ENCODE assay signal across 22 mouse cellular contexts in genomic region chr1:34051251-34051650, GRCm38 (mm10).
A peak's percentile ranks its signal among the peaks of the same experiment; 100 is the strongest.
DNase-seq lines count a peak whose midpoint lies in the region; ATAC-seq and TF ChIP-seq lines count a peak whose summit lies in the region.
"Had no signal": no experiment of that assay in that cellular context is flagged by ENCODE, and none has a peak within 500 bp of the region (broad histone marks: within the 10 kb centered on the region; RNA-seq: fewer than 3 reads in every experiment).

No protein-coding gene starts in this region.

- H3K4me3 ChIP-seq in forebrain, embryonic 15.5 days, result no peak overlapping the region
- no peak overlapping the region for H3K4me3 ChIP-seq in forebrain, embryonic 12.5 days (replicated peaks)
- H3K4me3 ChIP-seq in kidney, embryonic 14.5 days (ENCODE audit: low read length), result no peak overlapping the region
- no peak overlapping the region for H3K4me3 ChIP-seq in midbrain, embryonic 13.5 days (replicated peaks)
- no peak overlapping the region for H3K4me3 ChIP-seq in midbrain, embryonic 14.5 days (replicated peaks; ENCODE audit: low read depth, low read length)
- no peak overlapping the region for H3K4me3 ChIP-seq in forebrain, postnatal 0 days (ENCODE audit: low read depth, low read length)
- H3K4me3 ChIP-seq: embryonic facial prominence, embryonic 15.5 days; heart, embryonic 10.5 days; limb, embryonic 12.5 days; liver, embryonic 15.5 days; midbrain, embryonic 12.5 days; stomach, embryonic 15.5 days had no signal

- no peaks in the 10 kb centered on the region for H3K9me3 ChIP-seq in forebrain, embryonic 15.5 days
- no peaks in the 10 kb centered on the region for H3K9me3 ChIP-seq in forebrain, embryonic 12.5 days
- no peaks in the 10 kb centered on the region for H3K9me3 ChIP-seq in kidney, embryonic 14.5 days (ENCODE audit: control insufficient read depth, low read length)
- no peaks in the 10 kb centered on the region for H3K9me3 ChIP-seq in midbrain, embryonic 13.5 days
- H3K9me3 ChIP-seq in midbrain, embryonic 14.5 days (ENCODE audit: control insufficient read depth, low read length), result no peaks in the 10 kb centered on the region
- no peaks in the 10 kb centered on the region for H3K9me3 ChIP-seq in forebrain, postnatal 0 days (ENCODE audit: low read length)
- H3K9me3 ChIP-seq: embryonic facial prominence, embryonic 15.5 days; heart, embryonic 10.5 days; limb, embryonic 12.5 days; liver, embryonic 15.5 days; midbrain, embryonic 12.5 days; stomach, embryonic 15.5 days had no signal

- peaks cover 20% of the 10 kb centered on the region for H3K4me1 ChIP-seq in forebrain, embryonic 15.5 days
- H3K4me1 ChIP-seq in forebrain, embryonic 12.5 days, result peaks cover 15% of the 10 kb centered on the region
- peaks cover 6% of the 10 kb centered on the region; the same call in 1 of the 2 replicates for H3K4me1 ChIP-seq in kidney, embryonic 14.5 days (ENCODE audit: control insufficient read depth, insufficient read depth, low read length)
- H3K4me1 ChIP-seq in midbrain, embryonic 13.5 days (replicated peaks), result peaks cover 28% of the 10 kb centered on the region
- H3K4me1 ChIP-seq in midbrain, embryonic 14.5 days (ENCODE audit: control insufficient read depth, insufficient read depth, low read length), result 0 out of 2 replicates have a peak, but pooled peaks cover 6% of the 10 kb centered on the region
- no peaks in the 10 kb centered on the region for H3K4me1 ChIP-seq in forebrain, postnatal 0 days (ENCODE audit: insufficient read depth)
- H3K4me1 ChIP-seq: embryonic facial prominence, embryonic 15.5 days; stomach, embryonic 15.5 days had no signal

- no peaks in the 10 kb centered on the region for H3K27me3 ChIP-seq in forebrain, embryonic 15.5 days
- H3K27me3 ChIP-seq in forebrain, embryonic 12.5 days, result no peaks in the 10 kb centered on the region
- H3K27me3 ChIP-seq in kidney, embryonic 14.5 days (ENCODE audit: control insufficient read depth, insufficient read depth, low read length), result no peaks in the 10 kb centered on the region
- H3K27me3 ChIP-seq in midbrain, embryonic 13.5 days, result no peaks in the 10 kb centered on the region
- no peaks in the 10 kb centered on the region for H3K27me3 ChIP-seq in midbrain, embryonic 14.5 days (ENCODE audit: control insufficient read depth, insufficient read depth, low read length)
- no peaks in the 10 kb centered on the region for H3K27me3 ChIP-seq in forebrain, postnatal 0 days (ENCODE audit: insufficient read depth, low read length)
- H3K27me3 ChIP-seq: embryonic facial prominence, embryonic 15.5 days; limb, embryonic 12.5 days; liver, embryonic 15.5 days; midbrain, embryonic 12.5 days; Patski; stomach, embryonic 15.5 days had no signal

- H3K9ac ChIP-seq in forebrain, embryonic 15.5 days (replicated peaks), result no peak overlapping the region
- no peak overlapping the region for H3K9ac ChIP-seq in forebrain, embryonic 12.5 days
- H3K9ac ChIP-seq in kidney, embryonic 14.5 days (ENCODE audit: low read depth, low read length), result no peak overlapping the region
- H3K9ac ChIP-seq in midbrain, embryonic 13.5 days (replicated peaks), result no peak overlapping the region
- H3K9ac ChIP-seq in midbrain, embryonic 14.5 days (replicated peaks; ENCODE audit: low read length), result no peak overlapping the region
- no peak overlapping the region for H3K9ac ChIP-seq in forebrain, postnatal 0 days
- H3K9ac ChIP-seq: embryonic facial prominence, embryonic 15.5 days; limb, embryonic 12.5 days; liver, embryonic 15.5 days; midbrain, embryonic 12.5 days; stomach, embryonic 15.5 days had no signal

- TF ChIP-seq CTCF in forebrain, postnatal 0 days (IDR thresholded peaks at IDR 0.05; ENCODE audit: low read depth), result no peak

- no peak overlapping the region for H3K27ac ChIP-seq in forebrain, embryonic 15.5 days (replicated peaks)
- H3K27ac ChIP-seq in forebrain, embryonic 12.5 days, result no peak overlapping the region
- H3K27ac ChIP-seq in kidney, embryonic 14.5 days (ENCODE audit: low read depth, low read length), result no peak overlapping the region
- no peak overlapping the region for H3K27ac ChIP-seq in midbrain, embryonic 13.5 days
- H3K27ac ChIP-seq in midbrain, embryonic 14.5 days (replicated peaks; ENCODE audit: low read depth, low read length), result no peak overlapping the region
- H3K27ac ChIP-seq in forebrain, postnatal 0 days (ENCODE audit: low read depth, low read length), result no peak overlapping the region
- H3K27ac ChIP-seq: embryonic facial prominence, embryonic 15.5 days; liver, embryonic 15.5 days; midbrain, embryonic 12.5 days; stomach, embryonic 15.5 days had no signal

- no peak overlapping the region for H3K4me2 ChIP-seq in forebrain, embryonic 15.5 days (replicated peaks)
- no peak overlapping the region for H3K4me2 ChIP-seq in forebrain, embryonic 12.5 days
- H3K4me2 ChIP-seq in kidney, embryonic 14.5 days (replicated peaks; ENCODE audit: low read depth, low read length), result no peak overlapping the region
- no peak overlapping the region for H3K4me2 ChIP-seq in midbrain, embryonic 13.5 days (replicated peaks)
- H3K4me2 ChIP-seq in midbrain, embryonic 14.5 days (ENCODE audit: low read length), result no peak overlapping the region
- H3K4me2 ChIP-seq in forebrain, postnatal 0 days (ENCODE audit: low read depth), result no peak overlapping the region
- H3K4me2 ChIP-seq: embryonic facial prominence, embryonic 15.5 days; limb, embryonic 12.5 days; liver, embryonic 15.5 days; midbrain, embryonic 12.5 days; stomach, embryonic 15.5 days had no signal

- WGBS in forebrain, embryonic 15.5 days, result 77% methylated on average over 3 of the region's 3 CpGs
- 86% methylated on average over 3 of the region's 3 CpGs for WGBS in forebrain, embryonic 12.5 days
- 49% methylated on average over 3 of the region's 3 CpGs for WGBS in kidney, embryonic 14.5 days
- 89% methylated on average over 3 of the region's 3 CpGs for WGBS in midbrain, embryonic 13.5 days
- 92% methylated on average over 3 of the region's 3 CpGs for WGBS in midbrain, embryonic 14.5 days
- WGBS in forebrain, postnatal 0 days, result 73% methylated on average over 3 of the region's 3 CpGs

- peak; percentile 62; the same call in 1 of the 2 replicates for ATAC-seq in forebrain, embryonic 15.5 days (replicated peaks)
- no peak for ATAC-seq in forebrain, embryonic 12.5 days (ENCODE audit: low FRiP score)
- peak; percentile 78 for ATAC-seq in kidney, embryonic 14.5 days (ENCODE audit: low FRiP score, low TSS enrichment)
- peak; percentile 15; the same call in 1 of the 2 replicates for ATAC-seq in midbrain, embryonic 13.5 days
- ATAC-seq in midbrain, embryonic 14.5 days (ENCODE audit: low FRiP score, low TSS enrichment), result no peak
- peak; percentile 32; the same call in 1 of the 2 replicates for ATAC-seq in forebrain, postnatal 0 days
- ATAC-seq: activated CD4-positive, CD25-positive, alpha-beta regulatory T cell, adult 4 months; Patski had no signal

- no peaks in the 10 kb centered on the region for H3K36me3 ChIP-seq in forebrain, embryonic 15.5 days
- no peaks in the 10 kb centered on the region for H3K36me3 ChIP-seq in forebrain, embryonic 12.5 days (replicated peaks)
- no peaks in the 10 kb centered on the region for H3K36me3 ChIP-seq in kidney, embryonic 14.5 days (ENCODE audit: control insufficient read depth, insufficient read depth, low read length)
- no peaks in the 10 kb centered on the region for H3K36me3 ChIP-seq in midbrain, embryonic 13.5 days
- H3K36me3 ChIP-seq in midbrain, embryonic 14.5 days (ENCODE audit: control insufficient read depth, insufficient read depth, low read length), result no peaks in the 10 kb centered on the region
- no peaks in the 10 kb centered on the region for H3K36me3 ChIP-seq in forebrain, postnatal 0 days (ENCODE audit: insufficient read depth)
- H3K36me3 ChIP-seq: embryonic facial prominence, embryonic 15.5 days; heart, embryonic 10.5 days; limb, embryonic 12.5 days; liver, embryonic 15.5 days; midbrain, embryonic 12.5 days; stomach, embryonic 15.5 days had no signal

- no peak for DNase-seq in kidney, adult 9 months
- no peak for DNase-seq in midbrain, embryonic 14.5 days
- no peak for DNase-seq in forebrain, postnatal 0 days
- DNase-seq: adrenal gland, postnatal 25 days; B cell, adult 2 months; cerebellum, adult 9-10 months; embryo, embryonic 11 days; gastrocnemius, postnatal 14 days; kidney, postnatal 14 days; spleen, adult 18-20 months had no signal

Comparison
In these comparisons a context has a peak if more than half of its experiments do, and no peak if none do; other contexts are left out.
1. ATAC-seq: peak in forebrain, embryonic 15.5 days (single experiment), kidney, embryonic 14.5 days (single experiment), midbrain, embryonic 13.5 days (single experiment) and forebrain, postnatal 0 days (single experiment); none in forebrain, embryonic 12.5 days (single experiment) and midbrain, embryonic 14.5 days (single experiment).